ENCODE assay signal across 15 mouse cellular contexts in genomic region chr3:104389449-104389848, GRCm38 (mm10).
"Had no signal": no experiment of that assay in that cellular context is flagged by ENCODE, and none has a peak within 500 bp of the region (broad histone marks: within the 10 kb centered on the region; RNA-seq: fewer than 3 reads in every experiment).

No protein-coding gene starts in this region.

- DNase-seq: right cerebral cortex, adult 18-20 months; right cerebral cortex, postnatal 14 days; right cerebral cortex, postnatal 25 days; right cerebral cortex, postnatal 4 days; spleen, adult 18-20 months; thymus, adult 18-20 months; thymus, adult 2 months; thymus, postnatal 14 days; thymus, postnatal 25 days; thymus, postnatal 36 days; thymus, postnatal 4 days had no signal

- H3K9ac ChIP-seq: neural tube, embryonic 12.5 days; neural tube, embryonic 15.5 days; stomach, embryonic 15.5 days had no signal

- H3K4me3 ChIP-seq: neural tube, embryonic 12.5 days; neural tube, embryonic 15.5 days; stomach, embryonic 15.5 days had no signal

- H3K36me3 ChIP-seq: neural tube, embryonic 12.5 days; neural tube, embryonic 15.5 days; stomach, embryonic 15.5 days had no signal

- H3K27me3 ChIP-seq: neural tube, embryonic 12.5 days; neural tube, embryonic 15.5 days; stomach, embryonic 15.5 days had no signal

- H3K9me3 ChIP-seq: neural tube, embryonic 12.5 days; neural tube, embryonic 15.5 days; stomach, embryonic 15.5 days had no signal

- H3K4me1 ChIP-seq: neural tube, embryonic 12.5 days; stomach, embryonic 15.5 days had no signal

- H3K4me2 ChIP-seq: neural tube, embryonic 12.5 days; neural tube, embryonic 15.5 days; stomach, embryonic 15.5 days had no signal

- H3K27ac ChIP-seq: neural tube, embryonic 12.5 days; stomach, embryonic 15.5 days; stomach, postnatal 0 days had no signal
